Mouse (Mus musculus): ENCODE results near the gene Clip3. TPM values are rescaled to one million over a fixed set of nuclear protein-coding genes. Genes with fewer than 3 reads are reported as not detected.

Clip3 gene
- total RNA-seq, 2 experiments from 2014 or later = 488 to 492 TPM

GRCm38 (mm10) chr7:30300914-30301313, 9.4 kb downstream of the Clip3 start:
- intact Hi-C loops (cut with DNase I) = no loop called here
- DNase-seq (ENCODE audit: extremely low spot score in 1 of 2, low spot score in 2 of 2) = no peak
- Histone ChIP-seq H3K27ac (no peak overlapping the region), H3K4me3 (no peak overlapping the region)
- peak; percentile 75 for TF ChIP-seq CTCF (IDR thresholded peaks at IDR 0.05)

GRCm38 (mm10) chr7:30306083-30306779, 14.7 kb downstream of the Clip3 start:
- H3K27ac ChIP-seq = no peak overlapping the region

GRCm38 (mm10) chr7:30308076-30309005, 16.8 kb downstream of the Clip3 start, which contains the start of gene Alkbh6:
Alkbh6 (plus strand) TSS chr7:30308717.
- Histone ChIP-seq H3K4me3 (peak within 1 kb of the TSS; percentile 72), H3K27ac (peak within 1 kb of the TSS; percentile 80)
- no peak; the same call in none of the 2 replicates for TF ChIP-seq CTCF (IDR thresholded peaks at IDR 0.05)
- peak; percentile 90 to 93 for DNase-seq (ENCODE audit: extremely low spot score in 1 of 2, low spot score in 2 of 2)
- intact Hi-C loops (cut with DNase I) = no loop called here

More at GRCm38 (mm10) chr7:30306083-30306779, 14.7 kb downstream of the Clip3 start:
- DNase-seq (ENCODE audit: extremely low spot score in 1 of 2, low spot score in 2 of 2) = no peak
- H3K4me3 ChIP-seq = no peak overlapping the region
- intact Hi-C loops (cut with DNase I) = no loop called here
- peak; percentile 58 for TF ChIP-seq CTCF (IDR thresholded peaks at IDR 0.05)

- TF ChIP-seq CTCF (IDR thresholded peaks at IDR 0.05) = no peak
- Histone ChIP-seq H3K27ac (no peak overlapping the region), H3K4me3 (peak overlapping the region; percentile 72)
- no peak for DNase-seq (ENCODE audit: extremely low spot score in 1 of 2, low spot score in 2 of 2)
- intact Hi-C loops (cut with DNase I) = no loop called here
These were observed 18.0 kb downstream of the Clip3 start for GRCm38 (mm10) chr7:30309395-30310129.

- H3K27ac ChIP-seq = no peak overlapping the region
- no peak overlapping the region for H3K4me3 ChIP-seq
- intact Hi-C loops (cut with DNase I) = no loop called here
- DNase-seq (ENCODE audit: extremely low spot score in 1 of 2, low spot score in 2 of 2) = no peak
- no peak for TF ChIP-seq CTCF (IDR thresholded peaks at IDR 0.05)
These were observed 18.6 kb downstream of the Clip3 start for GRCm38 (mm10) chr7:30310136-30310535.

- no peak overlapping the region for H3K4me3 ChIP-seq
- intact Hi-C loops (cut with DNase I) = no loop called here
These were observed 22.3 kb downstream of the Clip3 start for GRCm38 (mm10) chr7:30313666-30314320.

GRCm38 (mm10) chr7:30314721-30315155, 23.2 kb downstream of the Clip3 start, which contains the start of gene Syne4:
Syne4 (plus strand) TSS chr7:30314807.
- no peak for DNase-seq (ENCODE audit: extremely low spot score in 1 of 2, low spot score in 2 of 2)
- Histone ChIP-seq H3K4me3 (no peak within 1 kb of the TSS), H3K27ac (no peak within 1 kb of the TSS)
- no peak for TF ChIP-seq CTCF (IDR thresholded peaks at IDR 0.05)
- intact Hi-C loops (cut with DNase I) = no loop called here

More at GRCm38 (mm10) chr7:30313666-30314320, 22.3 kb downstream of the Clip3 start:
- no peak for TF ChIP-seq CTCF (IDR thresholded peaks at IDR 0.05)
- H3K27ac ChIP-seq = no peak overlapping the region
- DNase-seq (ENCODE audit: extremely low spot score in 1 of 2, low spot score in 2 of 2) = no peak

- intact Hi-C loops (cut with DNase I) = no loop called here
- DNase-seq (ENCODE audit: extremely low spot score in 1 of 2, low spot score in 2 of 2) = no peak
- Histone ChIP-seq H3K27ac (no peak overlapping the region), H3K4me3 (no peak overlapping the region)
- no peak for TF ChIP-seq CTCF (IDR thresholded peaks at IDR 0.05)
These were observed 24.3 kb downstream of the Clip3 start for GRCm38 (mm10) chr7:30315559-30316529.

- no peak overlapping the region for H3K4me3 ChIP-seq
- no peak for DNase-seq (ENCODE audit: extremely low spot score in 1 of 2, low spot score in 2 of 2)
- intact Hi-C loops (cut with DNase I) = no loop called here
- no peak for TF ChIP-seq CTCF (IDR thresholded peaks at IDR 0.05)
- no peak overlapping the region for H3K27ac ChIP-seq
These were observed 26.6 kb downstream of the Clip3 start for GRCm38 (mm10) chr7:30318142-30318541.

GRCm38 (mm10) chr7:30320946-30321345, 29.4 kb downstream of the Clip3 start:
- peak overlapping the region; percentile 93; the same call in 1 of the 2 replicates for H3K27ac ChIP-seq
- TF ChIP-seq CTCF (IDR thresholded peaks at IDR 0.05) = no peak

More at GRCm38 (mm10) chr7:30320946-30321345, 29.4 kb downstream of the Clip3 start:
- peak overlapping the region; percentile 98 for H3K4me3 ChIP-seq
- DNase-seq (ENCODE audit: extremely low spot score in 1 of 2, low spot score in 2 of 2) = no peak
- intact Hi-C loops (cut with DNase I) = no loop called here
